In genomic region chr10:41218897-41219296, GRCm38 (mm10) we compare ENCODE assay signal across 25 mouse cellular contexts.
DNase-seq lines count a peak whose midpoint lies in the region; ATAC-seq and TF ChIP-seq lines count a peak whose summit lies in the region.
"Had no signal": no experiment of that assay in that cellular context is flagged by ENCODE, and none has a peak within 500 bp of the region (broad histone marks: within the 10 kb centered on the region; RNA-seq: fewer than 3 reads in every experiment).

No protein-coding gene starts in this region.

- 0 out of 2 replicates have a peak overlapping the region, but pooled peaks have one; percentile 40 for H3K27ac ChIP-seq in forebrain, postnatal 0 days (ENCODE audit: low read depth, low read length)
- no peak overlapping the region for H3K27ac ChIP-seq in forebrain, embryonic 13.5 days
- H3K27ac ChIP-seq in liver, embryonic 13.5 days, result peak overlapping the region; percentile 48; the same call in 1 of the 2 replicates
- no peak overlapping the region for H3K27ac ChIP-seq in liver, embryonic 11.5 days (ENCODE audit: low read depth, low read length)
- peak overlapping the region; percentile 38; the same call in 1 of the 2 replicates for H3K27ac ChIP-seq in midbrain, postnatal 0 days (ENCODE audit: low read depth, low read length)
- no peak overlapping the region for H3K27ac ChIP-seq in midbrain, embryonic 15.5 days
- H3K27ac ChIP-seq: embryonic facial prominence, embryonic 12.5 days; embryonic facial prominence, embryonic 15.5 days; forebrain, embryonic 15.5 days; heart, embryonic 15.5 days; hindbrain, embryonic 10.5 days; hindbrain, embryonic 13.5 days had no signal

- TF ChIP-seq CTCF in forebrain, postnatal 0 days (IDR thresholded peaks at IDR 0.05; ENCODE audit: low read depth), result no peak
- TF ChIP-seq CTCF in midbrain, postnatal 0 days (IDR thresholded peaks at IDR 0.05), result no peak

- WGBS in forebrain, postnatal 0 days, result 75% methylated on average over 10 of the region's 10 CpGs
- WGBS in forebrain, embryonic 13.5 days, result 78% methylated on average over 10 of the region's 10 CpGs
- WGBS in liver, embryonic 13.5 days (ENCODE audit: insufficient replicate concordance), result 81% methylated on average over 10 of the region's 10 CpGs
- 91% methylated on average over 10 of the region's 10 CpGs for WGBS in liver, embryonic 11.5 days
- 71% methylated on average over 10 of the region's 10 CpGs for WGBS in midbrain, postnatal 0 days
- 68% methylated on average over 10 of the region's 10 CpGs for WGBS in midbrain, embryonic 15.5 days

- H3K36me3 ChIP-seq in forebrain, postnatal 0 days (ENCODE audit: insufficient read depth), result 0 out of 2 replicates have a peak, but pooled peaks cover 3% of the 10 kb centered on the region
- H3K36me3 ChIP-seq in forebrain, embryonic 13.5 days (ENCODE audit: poor library complexity, severe bottlenecking), result peaks cover 7% of the 10 kb centered on the region; the same call in 1 of the 2 replicates
- no peaks in the 10 kb centered on the region for H3K36me3 ChIP-seq in liver, embryonic 13.5 days
- no peaks in the 10 kb centered on the region for H3K36me3 ChIP-seq in liver, embryonic 11.5 days (ENCODE audit: control insufficient read depth, insufficient read depth, low read length)
- peaks cover 5% of the 10 kb centered on the region; the same call in 1 of the 2 replicates for H3K36me3 ChIP-seq in midbrain, postnatal 0 days (ENCODE audit: insufficient read depth, low read length)
- H3K36me3 ChIP-seq in midbrain, embryonic 15.5 days (replicated peaks), result no peaks in the 10 kb centered on the region
- H3K36me3 ChIP-seq: embryonic facial prominence, embryonic 12.5 days; embryonic facial prominence, embryonic 15.5 days had no signal

- no peaks in the 10 kb centered on the region for H3K4me1 ChIP-seq in forebrain, postnatal 0 days (ENCODE audit: insufficient read depth)
- 0 out of 2 replicates have a peak, but pooled peaks cover 5% of the 10 kb centered on the region for H3K4me1 ChIP-seq in forebrain, embryonic 13.5 days
- peaks cover 59% of the 10 kb centered on the region for H3K4me1 ChIP-seq in liver, embryonic 13.5 days (replicated peaks)
- H3K4me1 ChIP-seq in liver, embryonic 11.5 days (replicated peaks; ENCODE audit: control insufficient read depth, insufficient read depth, low read length), result no peaks in the 10 kb centered on the region
- no peaks in the 10 kb centered on the region for H3K4me1 ChIP-seq in midbrain, postnatal 0 days (ENCODE audit: insufficient read depth, low read length)
- peaks cover 6% of the 10 kb centered on the region; the same call in 1 of the 2 replicates for H3K4me1 ChIP-seq in midbrain, embryonic 15.5 days
- H3K4me1 ChIP-seq: embryonic facial prominence, embryonic 12.5 days; embryonic facial prominence, embryonic 15.5 days; forebrain, embryonic 15.5 days; heart, embryonic 12.5 days; heart, embryonic 15.5 days; hindbrain, embryonic 10.5 days had no signal

- H3K4me2 ChIP-seq in forebrain, postnatal 0 days (ENCODE audit: low read depth), result no peak overlapping the region
- no peak overlapping the region for H3K4me2 ChIP-seq in forebrain, embryonic 13.5 days
- no peak overlapping the region for H3K4me2 ChIP-seq in liver, embryonic 13.5 days
- H3K4me2 ChIP-seq in liver, embryonic 11.5 days, result no peak overlapping the region
- no peak overlapping the region for H3K4me2 ChIP-seq in midbrain, postnatal 0 days (ENCODE audit: low read depth, low read length, poor library complexity, severe bottlenecking)
- H3K4me2 ChIP-seq in midbrain, embryonic 15.5 days, result no peak overlapping the region
- H3K4me2 ChIP-seq: embryonic facial prominence, embryonic 12.5 days; embryonic facial prominence, embryonic 15.5 days; forebrain, embryonic 15.5 days; heart, embryonic 12.5 days; heart, embryonic 15.5 days; hindbrain, embryonic 13.5 days had no signal

- ATAC-seq in forebrain, postnatal 0 days, result peak; percentile 77
- ATAC-seq in forebrain, embryonic 13.5 days, result no peak
- ATAC-seq in liver, embryonic 13.5 days (ENCODE audit: low read depth), result no peak
- ATAC-seq in liver, embryonic 11.5 days (replicated peaks; ENCODE audit: low FRiP score), result no peak
- ATAC-seq in midbrain, postnatal 0 days (ENCODE audit: low FRiP score), result peak; percentile 20; the same call in 1 of the 2 replicates
- ATAC-seq in midbrain, embryonic 15.5 days (replicated peaks), result no peak; the same call in 1 of the 2 replicates
- ATAC-seq: activated CD4-positive, CD25-positive, alpha-beta regulatory T cell, adult 4 months; forebrain, embryonic 15.5 days; hindbrain, embryonic 16.5 days had no signal

- no peak overlapping the region for H3K4me3 ChIP-seq in forebrain, postnatal 0 days (ENCODE audit: low read depth, low read length)
- H3K4me3 ChIP-seq in forebrain, embryonic 13.5 days, result no peak overlapping the region
- H3K4me3 ChIP-seq in liver, embryonic 13.5 days (replicated peaks), result no peak overlapping the region
- H3K4me3 ChIP-seq in liver, embryonic 11.5 days (ENCODE audit: low read depth, low read length), result no peak overlapping the region
- no peak overlapping the region for H3K4me3 ChIP-seq in midbrain, postnatal 0 days (ENCODE audit: low read depth, low read length)
- no peak overlapping the region for H3K4me3 ChIP-seq in midbrain, embryonic 15.5 days
- H3K4me3 ChIP-seq: embryonic facial prominence, embryonic 12.5 days; embryonic facial prominence, embryonic 15.5 days; forebrain, embryonic 15.5 days; heart, embryonic 12.5 days; heart, embryonic 15.5 days; hindbrain, embryonic 10.5 days; hindbrain, embryonic 13.5 days had no signal

- no peaks in the 10 kb centered on the region for H3K9me3 ChIP-seq in forebrain, postnatal 0 days (ENCODE audit: low read length)
- H3K9me3 ChIP-seq in forebrain, embryonic 13.5 days (replicated peaks), result no peaks in the 10 kb centered on the region
- no peaks in the 10 kb centered on the region for H3K9me3 ChIP-seq in liver, embryonic 13.5 days (replicated peaks)
- no peaks in the 10 kb centered on the region for H3K9me3 ChIP-seq in liver, embryonic 11.5 days (ENCODE audit: control insufficient read depth, low read length)
- H3K9me3 ChIP-seq in midbrain, postnatal 0 days (ENCODE audit: low read length), result no peaks in the 10 kb centered on the region
- no peaks in the 10 kb centered on the region for H3K9me3 ChIP-seq in midbrain, embryonic 15.5 days
- H3K9me3 ChIP-seq: embryonic facial prominence, embryonic 12.5 days; embryonic facial prominence, embryonic 15.5 days; forebrain, embryonic 15.5 days; heart, embryonic 12.5 days; heart, embryonic 15.5 days; hindbrain, embryonic 10.5 days; hindbrain, embryonic 13.5 days had no signal

- no peaks in the 10 kb centered on the region for H3K27me3 ChIP-seq in forebrain, postnatal 0 days (ENCODE audit: insufficient read depth, low read length)
- no peaks in the 10 kb centered on the region for H3K27me3 ChIP-seq in forebrain, embryonic 13.5 days
- no peaks in the 10 kb centered on the region for H3K27me3 ChIP-seq in liver, embryonic 13.5 days
- H3K27me3 ChIP-seq in liver, embryonic 11.5 days (replicated peaks; ENCODE audit: control insufficient read depth, insufficient read depth, low read length), result no peaks in the 10 kb centered on the region
- H3K27me3 ChIP-seq in midbrain, postnatal 0 days (ENCODE audit: insufficient read depth, low read length), result no peaks in the 10 kb centered on the region
- H3K27me3 ChIP-seq in midbrain, embryonic 15.5 days (replicated peaks), result no peaks in the 10 kb centered on the region
- H3K27me3 ChIP-seq: embryonic facial prominence, embryonic 12.5 days; embryonic facial prominence, embryonic 15.5 days; forebrain, embryonic 15.5 days; heart, embryonic 12.5 days; heart, embryonic 15.5 days; hindbrain, embryonic 13.5 days had no signal

- H3K9ac ChIP-seq in forebrain, postnatal 0 days, result no peak overlapping the region
- H3K9ac ChIP-seq in forebrain, embryonic 13.5 days, result no peak overlapping the region
- no peak overlapping the region for H3K9ac ChIP-seq in liver, embryonic 13.5 days
- no peak overlapping the region for H3K9ac ChIP-seq in liver, embryonic 11.5 days (ENCODE audit: low read depth, low read length)
- H3K9ac ChIP-seq in midbrain, postnatal 0 days (replicated peaks; ENCODE audit: low read length, poor library complexity, severe bottlenecking), result no peak overlapping the region
- H3K9ac ChIP-seq in midbrain, embryonic 15.5 days, result no peak overlapping the region
- H3K9ac ChIP-seq: embryonic facial prominence, embryonic 12.5 days; embryonic facial prominence, embryonic 15.5 days; forebrain, embryonic 15.5 days; heart, embryonic 12.5 days; heart, embryonic 15.5 days; hindbrain, embryonic 13.5 days had no signal

- DNase-seq in forebrain, postnatal 0 days, result peak; percentile 18
- no peak for DNase-seq in liver, embryonic 13.5 days
- no peak for DNase-seq in liver, embryonic 11.5 days (ENCODE audit: low spot score)
- DNase-seq in midbrain, postnatal 0 days (ENCODE audit: low spot score), result no peak
- DNase-seq: adrenal gland, adult 8-10 months; adrenal gland, postnatal 25 days; cerebellum, adult 11 months; cerebellum, adult 2 months; cerebellum, adult 9-11 months; cerebellum, postnatal 25 days; gastrocnemius, postnatal 10 days; gastrocnemius, postnatal 36 days; heart, postnatal 10 days; heart, postnatal 36 days had no signal

Comparison
In these comparisons a context has a peak if more than half of its experiments do, and no peak if none do; other contexts are left out.
1. ATAC-seq: peak in forebrain, postnatal 0 days (single experiment) and midbrain, postnatal 0 days (single experiment); none in forebrain, embryonic 13.5 days (single experiment), liver, embryonic 13.5 days (single experiment), liver, embryonic 11.5 days (single experiment) and midbrain, embryonic 15.5 days (single experiment).
2. H3K27ac ChIP-seq: peak in forebrain, postnatal 0 days (single experiment), liver, embryonic 13.5 days (single experiment) and midbrain, postnatal 0 days (single experiment); none in forebrain, embryonic 13.5 days (single experiment), liver, embryonic 11.5 days (single experiment) and midbrain, embryonic 15.5 days (single experiment).